ENCODE assay signal across 8 mouse cellular contexts in genomic region chr5:125221868-125222267, GRCm38 (mm10). TPM values are rescaled to one million over a fixed set of nuclear protein-coding genes. Genes with fewer than 3 reads are reported as not detected.
A peak's percentile ranks its signal among the peaks of the same experiment; 100 is the strongest.
DNase-seq lines count a peak whose midpoint lies in the region; ATAC-seq and TF ChIP-seq lines count a peak whose summit lies in the region.

No protein-coding gene starts in this region.

- H3K4me2 ChIP-seq in midbrain, postnatal 0 days (ENCODE audit: low read depth, low read length, poor library complexity, severe bottlenecking), result no peak overlapping the region
- no peak overlapping the region for H3K4me2 ChIP-seq in liver, embryonic 11.5 days
- no peak overlapping the region for H3K4me2 ChIP-seq in intestine, postnatal 0 days (replicated peaks; ENCODE audit: low read depth)

- H3K9me3 ChIP-seq in midbrain, postnatal 0 days (ENCODE audit: low read length), result no peaks in the 10 kb centered on the region
- H3K9me3 ChIP-seq in liver, embryonic 11.5 days (ENCODE audit: control insufficient read depth, low read length), result no peaks in the 10 kb centered on the region
- no peaks in the 10 kb centered on the region for H3K9me3 ChIP-seq in intestine, postnatal 0 days (ENCODE audit: control insufficient read depth)

- no peaks in the 10 kb centered on the region for H3K27me3 ChIP-seq in midbrain, postnatal 0 days (ENCODE audit: insufficient read depth, low read length)
- no peaks in the 10 kb centered on the region for H3K27me3 ChIP-seq in liver, embryonic 11.5 days (replicated peaks; ENCODE audit: control insufficient read depth, insufficient read depth, low read length)
- no peaks in the 10 kb centered on the region for H3K27me3 ChIP-seq in intestine, postnatal 0 days (replicated peaks; ENCODE audit: control insufficient read depth, insufficient read depth, low read length)

- H3K4me1 ChIP-seq in midbrain, postnatal 0 days (ENCODE audit: insufficient read depth, low read length), result peaks cover 2% of the 10 kb centered on the region; the same call in 1 of the 2 replicates
- H3K4me1 ChIP-seq in liver, embryonic 11.5 days (replicated peaks; ENCODE audit: control insufficient read depth, insufficient read depth, low read length), result no peaks in the 10 kb centered on the region
- no peaks in the 10 kb centered on the region for H3K4me1 ChIP-seq in intestine, postnatal 0 days (replicated peaks; ENCODE audit: control insufficient read depth, insufficient read depth, low read length)

- H3K27ac ChIP-seq in midbrain, postnatal 0 days (ENCODE audit: low read depth, low read length), result peak overlapping the region; percentile 51; the same call in 1 of the 2 replicates
- H3K27ac ChIP-seq in liver, embryonic 11.5 days (ENCODE audit: low read depth, low read length), result no peak overlapping the region
- no peak overlapping the region for H3K27ac ChIP-seq in intestine, postnatal 0 days (ENCODE audit: low read depth, low read length)

- DNase-seq in adrenal gland, adult 2 months, result peak; percentile 92
- DNase-seq in cerebellum, adult 11 months, result peak; percentile 76
- peak; percentile 26 to 55 for DNase-seq in gastrocnemius, adult 8-10 months (ENCODE audit: low spot score in 2 of 2)
- peak; percentile 88 to 93 for DNase-seq in layer of hippocampus, adult 8-10 months (ENCODE audit: low spot score in 2 of 2)
- peak; percentile 93 for DNase-seq in midbrain, postnatal 0 days (ENCODE audit: low spot score)
- DNase-seq in liver, embryonic 11.5 days (ENCODE audit: low spot score), result no peak
- no peak for DNase-seq in thymus, postnatal 36 days

- no peaks in the 10 kb centered on the region for H3K36me3 ChIP-seq in midbrain, postnatal 0 days (ENCODE audit: insufficient read depth, low read length)
- H3K36me3 ChIP-seq in liver, embryonic 11.5 days (ENCODE audit: control insufficient read depth, insufficient read depth, low read length), result no peaks in the 10 kb centered on the region
- no peaks in the 10 kb centered on the region for H3K36me3 ChIP-seq in intestine, postnatal 0 days (ENCODE audit: control insufficient read depth, insufficient read depth)

- TF ChIP-seq CTCF in midbrain, postnatal 0 days (IDR thresholded peaks at IDR 0.05), result no peak
- TF ChIP-seq CTCF in intestine, postnatal 0 days (IDR thresholded peaks at IDR 0.05; ENCODE audit: low read depth), result no peak

- no peak overlapping the region for H3K9ac ChIP-seq in midbrain, postnatal 0 days (replicated peaks; ENCODE audit: low read length, poor library complexity, severe bottlenecking)
- no peak overlapping the region for H3K9ac ChIP-seq in liver, embryonic 11.5 days (ENCODE audit: low read depth, low read length)
- H3K9ac ChIP-seq in intestine, postnatal 0 days (ENCODE audit: low read depth, low read length), result no peak overlapping the region

- WGBS in midbrain, postnatal 0 days, result 59% methylated on average over 3 of the region's 3 CpGs
- 80% methylated on average over 3 of the region's 3 CpGs for WGBS in liver, embryonic 11.5 days
- WGBS in intestine, postnatal 0 days, result 67% methylated on average over 3 of the region's 3 CpGs

- H3K4me3 ChIP-seq in midbrain, postnatal 0 days (ENCODE audit: low read depth, low read length), result no peak overlapping the region
- no peak overlapping the region for H3K4me3 ChIP-seq in liver, embryonic 11.5 days (ENCODE audit: low read depth, low read length)
- no peak overlapping the region for H3K4me3 ChIP-seq in intestine, postnatal 0 days (ENCODE audit: low read depth, low read length)

- peak; percentile 86 for ATAC-seq in midbrain, postnatal 0 days (ENCODE audit: low FRiP score)
- no peak for ATAC-seq in liver, embryonic 11.5 days (replicated peaks; ENCODE audit: low FRiP score)
- ATAC-seq in intestine, postnatal 0 days, result no peak

RNA-seq across cellular contexts. Expression of gene Ncor2, which starts 42.8 kb away (rescaled TPM):
- 100 to 1,000 TPM; 149 to 340 TPM for total RNA-seq in adrenal gland, adult 2 months (2021)
- 183 and 229 TPM in 2 replicates for polyA plus RNA-seq in adrenal gland, adult 2 months (2012; rRNA removed)
- total RNA-seq in gastrocnemius, adult 8-10 months (2022), result 100 to 1,000 TPM in 1 of 4 experiments, 10 to 100 TPM in 3; 93.5 to 117 (median 97.9) TPM
- total RNA-seq in layer of hippocampus, adult 8-10 months (2022), result 100 to 1,000 TPM; 246 to 324 (median 271) TPM
- 22.8 and 37.8 TPM in 2 replicates for total RNA-seq in midbrain, postnatal 0 days (2014; rRNA removed)
- polyA plus RNA-seq in midbrain, postnatal 0 days (2015; fragmentation: Nextera tagmentation; extraction: Ambion mirVana), result 15.5 and 17.8 TPM in 2 replicates
- polyA plus RNA-seq in liver, embryonic 11.5 days (2014; fragmentation: Nextera tagmentation; extraction: Ambion mirVana), result 14.0 and 17.2 TPM in 2 replicates
- polyA plus RNA-seq in intestine, postnatal 0 days (2015; fragmentation: Nextera tagmentation; extraction: Ambion mirVana), result 7.1 and 7.6 TPM in 2 replicates

Comparison
In these comparisons a context has a peak if more than half of its experiments do, and no peak if none do; other contexts are left out.
1. DNase-seq: peak in adrenal gland, adult 2 months (single experiment), cerebellum, adult 11 months (single experiment), gastrocnemius, adult 8-10 months (2 of 2), layer of hippocampus, adult 8-10 months (2 of 2) and midbrain, postnatal 0 days (single experiment); none in liver, embryonic 11.5 days (single experiment) and thymus, postnatal 36 days (0 of 2).